Mouse (Mus musculus) myocyte (in vitro differentiated cells): ENCODE data around the gene Xpa.

Experiments used
- E2F4 ChIP-seq: IDR thresholded peaks from one replicate; pipeline ENCODE4 v1.6.1; 2011; ENCODE audit warnings: mild to moderate bottlenecking, control low read depth, moderate library complexity; ENCODE audit not compliant: insufficient read depth
- MAX ChIP-seq: IDR thresholded peaks from one replicate; pipeline ENCODE4 v1.6.1; 2011; ENCODE audit warnings: low read depth, mild to moderate bottlenecking, control low read depth
- MYOD1 ChIP-seq, 3 experiments: IDR thresholded peaks; one replicate each; pipeline ENCODE4 v1.6.1; 2011; ENCODE audit warnings: control low read depth in 2 of 3, low read depth in 2 of 3, mild to moderate bottlenecking in 2 of 3, moderate library complexity in 1 of 3; ENCODE audit not compliant: insufficient read length in 2 of 3, control insufficient read depth in 1 of 3
- MYOG ChIP-seq, 3 experiments: IDR thresholded peaks; one replicate each; pipeline ENCODE4 v1.6.1; 2011; ENCODE audit warnings: control low read depth in 2 of 3, low read depth in 2 of 3, mild to moderate bottlenecking in 2 of 3; ENCODE audit not compliant: insufficient read length in 2 of 3, control insufficient read depth in 1 of 3, insufficient read depth in 1 of 3
- POLR2A ChIP-seq: IDR thresholded peaks from one replicate; pipeline ENCODE4 v1.6.1; 2011; ENCODE audit warnings: low read depth, mild to moderate bottlenecking, control low read depth, moderate library complexity; ENCODE audit not compliant: insufficient read length
- REST ChIP-seq: IDR thresholded peaks from one replicate; pipeline ENCODE4 v1.6.1; 2011; ENCODE audit warnings: mild to moderate bottlenecking, control low read depth, moderate library complexity; ENCODE audit not compliant: insufficient read depth, insufficient read length
- TCF12 ChIP-seq: IDR thresholded peaks from one replicate; pipeline ENCODE4 v1.6.1; 2011; ENCODE audit warnings: mild to moderate bottlenecking, control low read depth; ENCODE audit not compliant: poor library complexity, insufficient read depth, severe bottlenecking

DNA sequence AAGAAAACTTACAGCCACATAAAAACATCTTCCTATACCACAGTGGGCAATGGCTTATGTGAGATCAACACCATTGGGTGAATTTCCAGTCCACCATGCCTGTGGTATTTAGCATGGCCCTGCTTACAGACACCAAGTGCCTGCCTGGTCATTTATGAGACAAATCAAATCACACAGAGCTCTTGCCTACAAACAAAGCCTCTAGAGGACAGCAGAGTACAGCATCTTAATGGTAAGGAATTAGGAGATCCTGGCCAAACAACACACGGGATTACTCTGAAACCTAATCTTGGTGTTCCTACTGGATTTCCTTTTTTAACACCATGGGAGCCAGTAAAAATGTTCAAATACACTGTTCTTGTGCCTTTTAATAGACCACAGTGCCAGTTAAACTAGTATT, 80.8 kb downstream of the Xpa start:
- TF ChIP-seq POLR2A (no peak), MYOD1 (IDR thresholded peaks at IDR 0.05; ENCODE audit: control insufficient read depth in 1 of 3, insufficient read length in 2 of 3, low read depth in 2 of 3) (no peak), MYOG (IDR thresholded peaks at IDR 0.05; ENCODE audit: control insufficient read depth in 1 of 3, insufficient read depth in 1 of 3, insufficient read length in 2 of 3, low read depth in 2 of 3) (no peak), MAX (no peak), REST (no peak), TCF12 (no peak), E2F4 (no peak)
